Comparison of ENCODE assay signal across 8 mouse cellular contexts in the genomic region with DNA sequence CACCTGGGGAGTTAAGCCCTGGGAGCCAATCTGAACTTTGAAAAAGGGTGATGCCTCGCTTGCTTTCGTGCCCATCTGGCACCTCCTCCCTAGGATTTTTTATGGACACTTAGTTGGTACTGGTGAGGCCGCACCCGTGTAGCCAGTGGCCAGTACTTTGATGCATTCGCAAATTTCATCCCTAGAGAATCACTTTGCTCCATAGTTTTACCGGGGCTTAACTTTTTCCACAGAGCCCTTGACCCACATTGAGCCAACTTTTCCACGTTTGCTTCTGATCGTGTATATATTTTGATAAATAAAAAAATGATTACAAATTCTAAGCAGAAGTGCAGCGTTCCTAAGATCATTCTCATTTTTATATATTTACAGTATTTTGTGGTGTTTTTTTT. TPM values are rescaled to one million over a fixed set of nuclear protein-coding genes. Genes with fewer than 3 reads are reported as not detected.
DNase-seq lines count a peak whose midpoint lies in the region; ATAC-seq and TF ChIP-seq lines count a peak whose summit lies in the region.

No protein-coding gene starts in this region.

- no peak; the same call in 1 of the 2 replicates for ATAC-seq in forebrain, embryonic 14.5 days
- ATAC-seq in liver, postnatal 0 days, result no peak

- H3K4me3 ChIP-seq in heart, embryonic 10.5 days, result peak overlapping the region; percentile 70
- H3K4me3 ChIP-seq in CH12.LX (replicated peaks in 1 of 3; ENCODE audit: low read depth in 2 of 3, low read length in 2 of 3, poor library complexity in 1 of 3), result peak overlapping the region; percentile 72 to 98 (median 76)
- peak overlapping the region; percentile 59 for H3K4me3 ChIP-seq in forebrain, embryonic 14.5 days (ENCODE audit: low read depth, low read length)
- peak overlapping the region; percentile 81 for H3K4me3 ChIP-seq in liver, postnatal 0 days (ENCODE audit: low read depth, low read length)

- WGBS in heart, embryonic 10.5 days, result 16% methylated on average over 9 of the region's 9 CpGs
- 39% methylated on average over 9 of the region's 9 CpGs for WGBS in forebrain, embryonic 14.5 days
- 18% methylated on average over 9 of the region's 9 CpGs for WGBS in liver, postnatal 0 days (ENCODE audit: insufficient replicate concordance)

- no peak for TF ChIP-seq RAD21 in CH12.LX (IDR thresholded peaks at IDR 0.05; ENCODE audit: low read depth, low read length)

- peak overlapping the region; percentile 91 for H3K27ac ChIP-seq in heart, embryonic 10.5 days
- no peak overlapping the region for H3K27ac ChIP-seq in CH12.LX (ENCODE audit: insufficient read depth, low read depth)
- H3K27ac ChIP-seq in forebrain, embryonic 14.5 days (ENCODE audit: low read depth, low read length), result no peak overlapping the region
- peak overlapping the region; percentile 78 for H3K27ac ChIP-seq in liver, postnatal 0 days (ENCODE audit: low read depth)

- peak overlapping the region; percentile 97; the same call in 1 of the 2 replicates for H3K4me2 ChIP-seq in CH12.LX (ENCODE audit: insufficient read depth, low read depth, poor library complexity, severe bottlenecking)
- peak overlapping the region; percentile 51 for H3K4me2 ChIP-seq in forebrain, embryonic 14.5 days (ENCODE audit: low read length)
- H3K4me2 ChIP-seq in liver, postnatal 0 days (ENCODE audit: low read depth, low read length), result peak overlapping the region; percentile 72

- no peak for TF ChIP-seq POLR2A in CH12.LX (IDR thresholded peaks at IDR 0.05; ENCODE audit: low read depth, low read length)

- TF ChIP-seq EP300 in CH12.LX (IDR thresholded peaks at IDR 0.05; ENCODE audit: low read length), result no peak
- TF ChIP-seq EP300 in liver, postnatal 0 days (IDR thresholded peaks at IDR 0.05; ENCODE audit: low read depth), result no peak

- H3K9me3 ChIP-seq in heart, embryonic 10.5 days, result no peaks in the 10 kb centered on the region
- H3K9me3 ChIP-seq in CH12.LX (replicated peaks; ENCODE audit: low read length), result no peaks in the 10 kb centered on the region
- no peaks in the 10 kb centered on the region for H3K9me3 ChIP-seq in forebrain, embryonic 14.5 days (replicated peaks; ENCODE audit: control insufficient read depth, low read length)
- H3K9me3 ChIP-seq in liver, postnatal 0 days (ENCODE audit: low read length), result no peaks in the 10 kb centered on the region

- H3K36me3 ChIP-seq in heart, embryonic 10.5 days, result peaks cover 16% of the 10 kb centered on the region; the same call in 1 of the 2 replicates
- peaks cover 3 to 18% of the 10 kb centered on the region in 2 experiments for H3K36me3 ChIP-seq in CH12.LX (replicated peaks in 1 of 2; ENCODE audit: control insufficient read depth in 1 of 2, insufficient read depth in 1 of 2, low read length in 1 of 2)
- 0 out of 2 replicates have a peak, but pooled peaks cover 5% of the 10 kb centered on the region for H3K36me3 ChIP-seq in forebrain, embryonic 14.5 days (ENCODE audit: control insufficient read depth, insufficient read depth, low read length)
- peaks cover 3% of the 10 kb centered on the region; the same call in 1 of the 2 replicates for H3K36me3 ChIP-seq in liver, postnatal 0 days (replicated peaks; ENCODE audit: insufficient read depth, low read length)

- H3K4me1 ChIP-seq in heart, embryonic 10.5 days, result no peaks in the 10 kb centered on the region; the same call in 1 of the 2 replicates
- H3K4me1 ChIP-seq in CH12.LX (ENCODE audit: control insufficient read depth in 1 of 2, insufficient read depth in 2 of 2), result peaks cover 0 to 20% of the 10 kb centered on the region in 2 experiments; a peak in 2 of 4 replicates
- no peaks in the 10 kb centered on the region for H3K4me1 ChIP-seq in forebrain, embryonic 14.5 days (ENCODE audit: control insufficient read depth, insufficient read depth, low read length)
- peaks cover 7% of the 10 kb centered on the region; the same call in 1 of the 2 replicates for H3K4me1 ChIP-seq in liver, postnatal 0 days (ENCODE audit: insufficient read depth)

- dilution Hi-C loops in CH12.LX (cut with MboI; ENCODE audit: extremely low pct_ligation_motif_present, extremely low pct_unique_long_range_greater_than_20kb, low sequenced_read_pairs), result no loop called here

- peak overlapping the region; percentile 70 for H3K9ac ChIP-seq in CH12.LX (ENCODE audit: insufficient read depth, low read depth)
- H3K9ac ChIP-seq in forebrain, embryonic 14.5 days (ENCODE audit: low read length), result peak overlapping the region; percentile 71
- H3K9ac ChIP-seq in liver, postnatal 0 days (replicated peaks), result peak overlapping the region; percentile 80

- H3K79me2 ChIP-seq in CH12.LX (replicated peaks; ENCODE audit: control insufficient read depth, extremely low read depth, insufficient read depth, poor library complexity, severe bottlenecking), result peaks cover 36% of the 10 kb centered on the region

- 0 out of 2 replicates have a peak, but pooled peaks cover 6% of the 10 kb centered on the region for H3K27me3 ChIP-seq in heart, embryonic 10.5 days (ENCODE audit: insufficient read depth, poor library complexity, severe bottlenecking)
- H3K27me3 ChIP-seq in CH12.LX (replicated peaks), result no peaks in the 10 kb centered on the region
- H3K27me3 ChIP-seq in forebrain, embryonic 14.5 days (replicated peaks; ENCODE audit: control insufficient read depth, insufficient read depth, low read length), result no peaks in the 10 kb centered on the region
- H3K27me3 ChIP-seq in liver, postnatal 0 days (ENCODE audit: insufficient read depth, low read length), result no peaks in the 10 kb centered on the region

- no peak for TF ChIP-seq CTCF in CH12.LX (conservative IDR thresholded peaks at IDR 0.05 in 1 of 2, IDR thresholded peaks at IDR 0.05 in 1 of 2; ENCODE audit: low read depth in 2 of 2, low read length in 2 of 2)
- no peak for TF ChIP-seq CTCF in liver, postnatal 0 days (IDR thresholded peaks at IDR 0.05; ENCODE audit: low read depth)

- intact Hi-C loops in gastrocnemius, postnatal 36 days (cut with DNase I), result no loop called here

- in situ Hi-C loops in CH12.LX (cut with MboI; ENCODE audit: low pct_ligation_motif_present, low pct_unique_long_range_greater_than_20kb, low sequenced_read_pairs), result loop anchor here (5.0 kb wide), 1 partner anchor 35 kb away; no protein-coding TSS in a partner anchor

- DNase-seq in heart, embryonic 10.5 days (ENCODE audit: low spot score), result no peak
- DNase-seq in heart, adult 9 months (ENCODE audit: low spot score in 2 of 2), result no peak
- no peak for DNase-seq in CH12.LX (ENCODE audit: extremely low read depth)
- no peak for DNase-seq in forebrain, embryonic 14.5 days (ENCODE audit: low spot score)
- no peak for DNase-seq in liver, postnatal 0 days
- DNase-seq in gastrocnemius, postnatal 36 days, result no peak
- no peak for DNase-seq in urinary bladder, postnatal 10 days (ENCODE audit: low spot score)
- DNase-seq in adrenal gland, postnatal 36 days, result no peak

TF ChIP-seq in CH12.LX, 34 proteins besides CTCF, POLR2A, EP300 and RAD21:
- TF ChIP-seq TBP (conservative IDR thresholded peaks at IDR 0.05; ENCODE audit: low read depth, low read length) (no peak), MXI1 (IDR thresholded peaks at IDR 0.05; ENCODE audit: low read depth, low read length) (peak; percentile 1; the same call in 1 of the 2 replicates)

RNA-seq across cellular contexts. Expression of a gene that starts 0.8 kb away (rescaled TPM):
- 119 and 125 TPM in 2 replicates for polyA plus RNA-seq in heart, embryonic 10.5 days (2016; fragmentation: Nextera tagmentation; extraction: Ambion mirVana)
- 236 and 246 TPM in 2 replicates for total RNA-seq in CH12.LX (2012; rRNA removed)
- 151 and 158 TPM in 2 replicates for total RNA-seq in CH12.LX (2014; rRNA removed)
- 133 and 140 TPM in 2 replicates for polyA plus RNA-seq in CH12.LX (2012; ENCODE audit: insufficient read length, low read depth)
- 114 and 123 TPM in 2 replicates for polyA plus RNA-seq in forebrain, embryonic 14.5 days (2014; fragmentation: Nextera tagmentation; extraction: Ambion mirVana)
- 43.8 and 49.1 TPM in 2 replicates for polyA plus RNA-seq in liver, postnatal 0 days (2015; fragmentation: Nextera tagmentation; extraction: Ambion mirVana)
- 10 to 100 TPM; 77.3 to 79.3 TPM for total RNA-seq in gastrocnemius, postnatal 36 days (2021)
- 100 to 1,000 TPM; 102 to 113 TPM for total RNA-seq in adrenal gland, postnatal 36 days (2021)

RNA-seq across cellular contexts. Expression of a gene that starts 41.6 kb away (rescaled TPM):
- polyA plus RNA-seq in heart, embryonic 10.5 days (2016; fragmentation: Nextera tagmentation; extraction: Ambion mirVana), result 0.83 and 2.3 TPM in 2 replicates
- total RNA-seq in CH12.LX (2012; rRNA removed) (not detected in 2 replicates), CH12.LX (2014; rRNA removed) (0.14 and 0.19 TPM in 2 replicates)
- polyA plus RNA-seq in CH12.LX (2012; ENCODE audit: insufficient read length, low read depth), result 0.75 and 1.1 TPM in 2 replicates
- polyA plus RNA-seq in forebrain, embryonic 14.5 days (2014; fragmentation: Nextera tagmentation; extraction: Ambion mirVana), result 12.3 and 15.3 TPM in 2 replicates
- polyA plus RNA-seq in liver, postnatal 0 days (2015; fragmentation: Nextera tagmentation; extraction: Ambion mirVana), result not detected in 2 replicates
- under 1 TPM; 0.08 to 0.69 TPM for total RNA-seq in gastrocnemius, postnatal 36 days (2021)
- 1 to 10 TPM; 1.5 to 3.9 TPM for total RNA-seq in adrenal gland, postnatal 36 days (2021)

Comparison
In these comparisons a context has a peak if more than half of its experiments do, and no peak if none do; other contexts are left out.
1. H3K27ac ChIP-seq: peak in heart, embryonic 10.5 days (single experiment) and liver, postnatal 0 days (single experiment); none in CH12.LX (single experiment) and forebrain, embryonic 14.5 days (single experiment).
2. Peak in every context shown above with its lines, with median percentiles within 50 percentile points of each other: H3K4me3 ChIP-seq, H3K4me2 ChIP-seq and H3K9ac ChIP-seq.